Mouse (Mus musculus): ENCODE measurements around the gene Adcy10. TPM values are rescaled to one million over a fixed set of nuclear protein-coding genes. Genes with fewer than 3 reads are reported as not detected.

Adcy10 gene
- polyA plus RNA-seq, 1 experiment from 2014 or later, result 0.56 TPM

Other genes starting within 250 kb of the Adcy10 start
- 125 and 134 TPM in 2 replicates for gene Tiprl, start 248.2 kb upstream of the Adcy10 start, polyA plus RNA-seq (2015; fragmentation: Nextera tagmentation; extraction: Ambion mirVana)
- 3.0 and 3.1 TPM in 2 replicates for gene Gpr161, start 189.4 kb upstream of the Adcy10 start, polyA plus RNA-seq (2015; fragmentation: Nextera tagmentation; extraction: Ambion mirVana)
- gene Dcaf6, start 24.7 kb upstream of the Adcy10 start, polyA plus RNA-seq (2015; fragmentation: Nextera tagmentation; extraction: Ambion mirVana), result 15.6 and 17.0 TPM in 2 replicates
- 202 and 223 TPM in 2 replicates for gene Mpc2, start 24.5 kb upstream of the Adcy10 start, polyA plus RNA-seq (2015; fragmentation: Nextera tagmentation; extraction: Ambion mirVana)
- 156 TPM in 2 replicates for gene Mpzl1, start 149.4 kb downstream of the Adcy10 start, polyA plus RNA-seq (2015; fragmentation: Nextera tagmentation; extraction: Ambion mirVana)
- 9.9 and 10.5 TPM in 2 replicates for gene Rcsd1, start 224.6 kb downstream of the Adcy10 start, polyA plus RNA-seq (2015; fragmentation: Nextera tagmentation; extraction: Ambion mirVana)

All from hindbrain, embryonic 15.5 days (tissue).